Mouse (Mus musculus) macrophage (primary cell): ENCODE measurements around the gene Cdh13. TPM values are rescaled to one million over a fixed set of nuclear protein-coding genes. Genes with fewer than 3 reads are reported as not detected.
"Not testable (repeated sequence)": the region's sequence is repeated elsewhere in the genome, so short reads cannot be mapped to it uniquely, and the experiment has no call there.

Source experiments
- H3K27ac ChIP-seq: fragments of 350-480 bp; formaldehyde crosslinking; 2 replicates; pipeline ENCODE4 v1.9.0; 2021
- H3K36me3 ChIP-seq: fragments of 350-480 bp; formaldehyde crosslinking; 2 replicates; pipeline ENCODE4 v1.9.0; 2021; ENCODE audit errors: inconsistent target
- H3K4me3 ChIP-seq: fragments of 350-480 bp; formaldehyde crosslinking; 2 replicates; pipeline ENCODE4 v1.9.0; 2021; ENCODE audit errors: inconsistent target
- H3K79me2 ChIP-seq: fragments of 350-480 bp; formaldehyde crosslinking; 2 replicates; pipeline ENCODE4 v1.9.0; 2021; ENCODE audit errors: inconsistent target
- WGBS: methylation state at CpG from one replicate; pipeline ENCODE4 v1.1.7; 2026; ENCODE audit warnings: inconsistent platforms; ENCODE audit not compliant: missing documents; 5-methylcytosine and 5-hydroxymethylcytosine counted together
- polyA plus RNA-seq: library from polyadenylated mRNA; stranded (reverse); fragments of 250-400 nt; gene quantifications from 3 replicates; pipeline ENCODE4 v1.2.4, GENCODE M21; 2018; ENCODE audit warnings: inconsistent platforms

Gene Cdh13
- polyA plus RNA-seq, 1 experiment from 2014 or later = not detected

- no peak overlapping the region for H3K27ac ChIP-seq
- 90% methylated on average over 2 of the region's 2 CpGs for WGBS
- no peak overlapping the region for H3K4me3 ChIP-seq
- no peaks in the 10 kb centered on the region for H3K79me2 ChIP-seq
- H3K36me3 ChIP-seq = no peaks in the 10 kb centered on the region
Observed at GRCm38 (mm10) chr8:119281761-119282160, 998.2 kb downstream of the Cdh13 start.

GRCm38 (mm10) chr8:119284516-119284915 lies 1001.0 kb downstream of the Cdh13 start:
- 85% methylated on average over 9 of the region's 9 CpGs for WGBS
- no peak overlapping the region for H3K27ac ChIP-seq
- no peaks in the 10 kb centered on the region for H3K79me2 ChIP-seq
- H3K4me3 ChIP-seq = no peak overlapping the region
- no peaks in the 10 kb centered on the region for H3K36me3 ChIP-seq

- Histone ChIP-seq H3K36me3 (no peaks in the 10 kb centered on the region), H3K79me2 (no peaks in the 10 kb centered on the region), H3K27ac (no peak overlapping the region), H3K4me3 (no peak overlapping the region)
- WGBS = 55% methylated on average over 4 of the region's 4 CpGs
Observed at GRCm38 (mm10) chr8:119284920-119285319, 1001.4 kb downstream of the Cdh13 start.

- WGBS = 75% methylated on average over 13 of the region's 13 CpGs
- H3K36me3 ChIP-seq = no peaks in the 10 kb centered on the region
- no peak overlapping the region for H3K4me3 ChIP-seq
- no peak overlapping the region for H3K27ac ChIP-seq
- no peaks in the 10 kb centered on the region for H3K79me2 ChIP-seq
Observed at GRCm38 (mm10) chr8:119295477-119295876, 1011.9 kb downstream of the Cdh13 start.

- WGBS = 34% methylated on average over 3 of the region's 3 CpGs
- not testable (repeated sequence) for H3K36me3 ChIP-seq, H3K27ac ChIP-seq, H3K79me2 ChIP-seq, H3K4me3 ChIP-seq
Observed at GRCm38 (mm10) chr8:119297752-119298151, 1014.2 kb downstream of the Cdh13 start.

GRCm38 (mm10) chr8:119300335-119300734 lies 1016.8 kb downstream of the Cdh13 start:
- Histone ChIP-seq H3K27ac (no peak overlapping the region), H3K4me3 (no peak overlapping the region), H3K79me2 (no peaks in the 10 kb centered on the region), H3K36me3 (no peaks in the 10 kb centered on the region)
- 92% methylated on average over 5 of the region's 5 CpGs for WGBS

GRCm38 (mm10) chr8:119304196-119304595 lies 1020.7 kb downstream of the Cdh13 start:
- no peak overlapping the region for H3K27ac ChIP-seq
- no peak overlapping the region for H3K4me3 ChIP-seq
- H3K79me2 ChIP-seq = no peaks in the 10 kb centered on the region
- H3K36me3 ChIP-seq = no peaks in the 10 kb centered on the region
- WGBS = 80% methylated on average over 7 of the region's 8 CpGs

- Histone ChIP-seq H3K27ac (no peak overlapping the region), H3K79me2 (no peaks in the 10 kb centered on the region), H3K36me3 (no peaks in the 10 kb centered on the region), H3K4me3 (no peak overlapping the region)
- WGBS = 23% methylated on average over 3 of the region's 3 CpGs
Observed at GRCm38 (mm10) chr8:119311412-119311811, 1027.9 kb downstream of the Cdh13 start.

GRCm38 (mm10) chr8:119323215-119323614 lies 1039.7 kb downstream of the Cdh13 start:
- Histone ChIP-seq H3K4me3 (no peak overlapping the region), H3K36me3 (no peaks in the 10 kb centered on the region), H3K27ac (no peak overlapping the region), H3K79me2 (no peaks in the 10 kb centered on the region)
- WGBS = 46% methylated on average over 6 of the region's 6 CpGs

GRCm38 (mm10) chr8:119339546-119339945 lies 1056.0 kb downstream of the Cdh13 start:
- no peak overlapping the region for H3K4me3 ChIP-seq
- no peak overlapping the region for H3K27ac ChIP-seq
- H3K36me3 ChIP-seq = no peaks in the 10 kb centered on the region
- 88% methylated on average over 3 of the region's 4 CpGs for WGBS
- peaks cover under 1% of the 10 kb centered on the region; the same call in 1 of the 2 replicates for H3K79me2 ChIP-seq

- 89% methylated on average over 3 of the region's 3 CpGs for WGBS
- peak overlapping the region; percentile 86; the same call in 1 of the 2 replicates for H3K4me3 ChIP-seq
- peaks cover 13% of the 10 kb centered on the region for H3K79me2 ChIP-seq
- H3K27ac ChIP-seq = no peak overlapping the region
- peaks cover 10% of the 10 kb centered on the region for H3K36me3 ChIP-seq
Observed at GRCm38 (mm10) chr8:119343606-119344005, 1060.1 kb downstream of the Cdh13 start.

GRCm38 (mm10) chr8:119344190-119344856 lies 1060.8 kb downstream of the Cdh13 start, which contains the start of gene Hsbp1:
Gene Hsbp1 (plus strand): TSS chr8:119344488.
- H3K27ac ChIP-seq = 0 out of 2 replicates have a peak within 1 kb of the TSS, but pooled peaks have one; percentile 19
- H3K79me2 ChIP-seq = peaks cover 13% of the 10 kb centered on the region
- WGBS = 5% methylated on average over 51 of the region's 52 CpGs
- H3K36me3 ChIP-seq = peaks cover 18% of the 10 kb centered on the region
- peak within 1 kb of the TSS; percentile 86 for H3K4me3 ChIP-seq

- Histone ChIP-seq H3K79me2 (peaks cover 13% of the 10 kb centered on the region), H3K27ac (0 out of 2 replicates have a peak overlapping the region, but pooled peaks have one; percentile 19), H3K4me3 (peak overlapping the region; percentile 86), H3K36me3 (peaks cover 22% of the 10 kb centered on the region)
- 37% methylated on average over 21 of the region's 22 CpGs for WGBS
Observed at GRCm38 (mm10) chr8:119345029-119345682, 1061.6 kb downstream of the Cdh13 start.

- WGBS = 91% methylated on average over 15 of the region's 15 CpGs
- no peak overlapping the region for H3K4me3 ChIP-seq
Observed at GRCm38 (mm10) chr8:119345683-119346075, 1062.1 kb downstream of the Cdh13 start.

GRCm38 (mm10) chr8:119351647-119352046 lies 1068.1 kb downstream of the Cdh13 start:
- Histone ChIP-seq H3K79me2 (no peaks in the 10 kb centered on the region), H3K27ac (no peak overlapping the region), H3K36me3 (peaks cover 22% of the 10 kb centered on the region), H3K4me3 (no peak overlapping the region)
- WGBS = 98% methylated on average over 19 of the region's 19 CpGs

More at GRCm38 (mm10) chr8:119345683-119346075, 1062.1 kb downstream of the Cdh13 start:
- peaks cover 22% of the 10 kb centered on the region for H3K36me3 ChIP-seq
- H3K79me2 ChIP-seq = peaks cover 13% of the 10 kb centered on the region
- no peak overlapping the region for H3K27ac ChIP-seq
